Mouse (Mus musculus): ENCODE measurements around the gene Cd300a. TPM values are rescaled to one million over a fixed set of nuclear protein-coding genes. Genes with fewer than 3 reads are reported as not detected.

Gene Cd300a
- polyA plus RNA-seq, 1 experiment from 2014 or later = 1.2 TPM

GRCm38 (mm10) chr11:114914978-114915377, 25.1 kb downstream of the Cd300a start:
- H3K4me2 ChIP-seq (ENCODE audit: low read length) = no peak overlapping the region
- H3K36me3 ChIP-seq (ENCODE audit: control insufficient read depth, insufficient read depth, low read length) = no peaks in the 10 kb centered on the region
- no peak overlapping the region for H3K9ac ChIP-seq (ENCODE audit: low read depth, low read length)
- 73% methylated on average over 7 of the region's 7 CpGs for WGBS
- no peak overlapping the region for H3K27ac ChIP-seq (ENCODE audit: low read length)
- no peaks in the 10 kb centered on the region for H3K4me1 ChIP-seq (ENCODE audit: control insufficient read depth, insufficient read depth, low read length)
- H3K4me3 ChIP-seq (ENCODE audit: low read depth, low read length) = no peak overlapping the region
- no peak for ATAC-seq
- H3K9me3 ChIP-seq (replicated peaks; ENCODE audit: control insufficient read depth, low read length, poor library complexity, severe bottlenecking) = no peaks in the 10 kb centered on the region
- no peaks in the 10 kb centered on the region for H3K27me3 ChIP-seq (ENCODE audit: control insufficient read depth, insufficient read depth, low read depth, low read length)

GRCm38 (mm10) chr11:114917120-114917519, 27.3 kb downstream of the Cd300a start:
- Histone ChIP-seq H3K9me3 (replicated peaks; ENCODE audit: control insufficient read depth, low read length, poor library complexity, severe bottlenecking) (no peaks in the 10 kb centered on the region), H3K9ac (ENCODE audit: low read depth, low read length) (no peak overlapping the region), H3K4me3 (ENCODE audit: low read depth, low read length) (no peak overlapping the region), H3K4me2 (ENCODE audit: low read length) (no peak overlapping the region), H3K36me3 (ENCODE audit: control insufficient read depth, insufficient read depth, low read length) (no peaks in the 10 kb centered on the region), H3K27ac (ENCODE audit: low read length) (no peak overlapping the region), H3K4me1 (ENCODE audit: control insufficient read depth, insufficient read depth, low read length) (no peaks in the 10 kb centered on the region), H3K27me3 (ENCODE audit: control insufficient read depth, insufficient read depth, low read depth, low read length) (no peaks in the 10 kb centered on the region)
- ATAC-seq = no peak
- 89% methylated on average over 6 of the region's 6 CpGs for WGBS

GRCm38 (mm10) chr11:114922439-114922838, 32.6 kb downstream of the Cd300a start:
- Histone ChIP-seq H3K9me3 (replicated peaks; ENCODE audit: control insufficient read depth, low read length, poor library complexity, severe bottlenecking) (0 out of 2 replicates have a peak, but pooled peaks cover 3% of the 10 kb centered on the region), H3K27ac (ENCODE audit: low read length) (no peak overlapping the region), H3K4me1 (ENCODE audit: control insufficient read depth, insufficient read depth, low read length) (no peaks in the 10 kb centered on the region), H3K4me2 (ENCODE audit: low read length) (no peak overlapping the region), H3K27me3 (ENCODE audit: control insufficient read depth, insufficient read depth, low read depth, low read length) (no peaks in the 10 kb centered on the region), H3K4me3 (ENCODE audit: low read depth, low read length) (no peak overlapping the region), H3K36me3 (ENCODE audit: control insufficient read depth, insufficient read depth, low read length) (no peaks in the 10 kb centered on the region), H3K9ac (ENCODE audit: low read depth, low read length) (no peak overlapping the region)
- WGBS = 76% methylated on average over 4 of the region's 4 CpGs
- no peak for ATAC-seq

- 0 out of 2 replicates have a peak, but pooled peaks cover 3% of the 10 kb centered on the region for H3K9me3 ChIP-seq (replicated peaks; ENCODE audit: control insufficient read depth, low read length, poor library complexity, severe bottlenecking)
- 78% methylated on average over 4 of the region's 4 CpGs for WGBS
- ATAC-seq = no peak
- H3K27ac ChIP-seq (ENCODE audit: low read length) = no peak overlapping the region
- no peak overlapping the region for H3K4me3 ChIP-seq (ENCODE audit: low read depth, low read length)
- H3K4me2 ChIP-seq (ENCODE audit: low read length) = no peak overlapping the region
- no peak overlapping the region for H3K9ac ChIP-seq (ENCODE audit: low read depth, low read length)
- H3K36me3 ChIP-seq (ENCODE audit: control insufficient read depth, insufficient read depth, low read length) = no peaks in the 10 kb centered on the region
- no peaks in the 10 kb centered on the region for H3K27me3 ChIP-seq (ENCODE audit: control insufficient read depth, insufficient read depth, low read depth, low read length)
- H3K4me1 ChIP-seq (ENCODE audit: control insufficient read depth, insufficient read depth, low read length) = no peaks in the 10 kb centered on the region
These were observed 34.1 kb downstream of the Cd300a start for GRCm38 (mm10) chr11:114923961-114924360.

- no peak for ATAC-seq
- Histone ChIP-seq H3K4me3 (ENCODE audit: low read depth, low read length) (no peak overlapping the region), H3K27ac (ENCODE audit: low read length) (no peak overlapping the region), H3K9ac (ENCODE audit: low read depth, low read length) (no peak overlapping the region), H3K4me1 (ENCODE audit: control insufficient read depth, insufficient read depth, low read length) (no peaks in the 10 kb centered on the region), H3K4me2 (ENCODE audit: low read length) (no peak overlapping the region), H3K36me3 (ENCODE audit: control insufficient read depth, insufficient read depth, low read length) (no peaks in the 10 kb centered on the region), H3K27me3 (ENCODE audit: control insufficient read depth, insufficient read depth, low read depth, low read length) (no peaks in the 10 kb centered on the region), H3K9me3 (replicated peaks; ENCODE audit: control insufficient read depth, low read length, poor library complexity, severe bottlenecking) (no peaks in the 10 kb centered on the region)
- 83% methylated on average over 2 of the region's 2 CpGs for WGBS
These were observed 39.7 kb downstream of the Cd300a start for GRCm38 (mm10) chr11:114929581-114929980.

- Histone ChIP-seq H3K4me2 (ENCODE audit: low read length) (no peak overlapping the region), H3K4me1 (ENCODE audit: control insufficient read depth, insufficient read depth, low read length) (no peaks in the 10 kb centered on the region), H3K36me3 (ENCODE audit: control insufficient read depth, insufficient read depth, low read length) (no peaks in the 10 kb centered on the region), H3K4me3 (ENCODE audit: low read depth, low read length) (no peak overlapping the region), H3K27me3 (ENCODE audit: control insufficient read depth, insufficient read depth, low read depth, low read length) (no peaks in the 10 kb centered on the region), H3K27ac (ENCODE audit: low read length) (no peak overlapping the region), H3K9ac (ENCODE audit: low read depth, low read length) (no peak overlapping the region), H3K9me3 (replicated peaks; ENCODE audit: control insufficient read depth, low read length, poor library complexity, severe bottlenecking) (no peaks in the 10 kb centered on the region)
- ATAC-seq = no peak
- WGBS = 80% methylated on average over 5 of the region's 5 CpGs
These were observed 41.2 kb downstream of the Cd300a start for GRCm38 (mm10) chr11:114931041-114931440.

- ATAC-seq = no peak
- no peaks in the 10 kb centered on the region for H3K9me3 ChIP-seq (replicated peaks; ENCODE audit: control insufficient read depth, low read length, poor library complexity, severe bottlenecking)
- H3K27me3 ChIP-seq (ENCODE audit: control insufficient read depth, insufficient read depth, low read depth, low read length) = no peaks in the 10 kb centered on the region
- WGBS = 73% methylated on average over 4 of the region's 4 CpGs
- H3K36me3 ChIP-seq (ENCODE audit: control insufficient read depth, insufficient read depth, low read length) = no peaks in the 10 kb centered on the region
- H3K4me3 ChIP-seq (ENCODE audit: low read depth, low read length) = no peak overlapping the region
- no peak overlapping the region for H3K4me2 ChIP-seq (ENCODE audit: low read length)
- H3K4me1 ChIP-seq (ENCODE audit: control insufficient read depth, insufficient read depth, low read length) = no peaks in the 10 kb centered on the region
- no peak overlapping the region for H3K9ac ChIP-seq (ENCODE audit: low read depth, low read length)
- H3K27ac ChIP-seq (ENCODE audit: low read length) = no peak overlapping the region
These were observed 43.8 kb downstream of the Cd300a start for GRCm38 (mm10) chr11:114933591-114933990.

GRCm38 (mm10) chr11:114934144-114934543, 44.3 kb downstream of the Cd300a start, which contains the start of gene Cd300lb:
Gene Cd300lb (minus strand): TSS chr11:114934386.
- Histone ChIP-seq H3K36me3 (ENCODE audit: control insufficient read depth, insufficient read depth, low read length) (no peaks in the 10 kb centered on the region), H3K27me3 (ENCODE audit: control insufficient read depth, insufficient read depth, low read depth, low read length) (no peaks in the 10 kb centered on the region), H3K9ac (ENCODE audit: low read depth, low read length) (no peak within 1 kb of the TSS), H3K4me2 (ENCODE audit: low read length) (no peak within 1 kb of the TSS), H3K27ac (ENCODE audit: low read length) (no peak within 1 kb of the TSS), H3K4me3 (ENCODE audit: low read depth, low read length) (no peak within 1 kb of the TSS), H3K4me1 (ENCODE audit: control insufficient read depth, insufficient read depth, low read length) (no peaks in the 10 kb centered on the region), H3K9me3 (replicated peaks; ENCODE audit: control insufficient read depth, low read length, poor library complexity, severe bottlenecking) (no peaks in the 10 kb centered on the region)
- ATAC-seq = no peak
- WGBS = 64% methylated on average over 6 of the region's 6 CpGs
